Mouse (Mus musculus): ENCODE measurements around the gene Sarnp. TPM values are rescaled to one million over a fixed set of nuclear protein-coding genes. Genes with fewer than 3 reads are reported as not detected.

Sarnp gene
- polyA plus RNA-seq, 1 experiment, result 13.7 TPM

DNA sequence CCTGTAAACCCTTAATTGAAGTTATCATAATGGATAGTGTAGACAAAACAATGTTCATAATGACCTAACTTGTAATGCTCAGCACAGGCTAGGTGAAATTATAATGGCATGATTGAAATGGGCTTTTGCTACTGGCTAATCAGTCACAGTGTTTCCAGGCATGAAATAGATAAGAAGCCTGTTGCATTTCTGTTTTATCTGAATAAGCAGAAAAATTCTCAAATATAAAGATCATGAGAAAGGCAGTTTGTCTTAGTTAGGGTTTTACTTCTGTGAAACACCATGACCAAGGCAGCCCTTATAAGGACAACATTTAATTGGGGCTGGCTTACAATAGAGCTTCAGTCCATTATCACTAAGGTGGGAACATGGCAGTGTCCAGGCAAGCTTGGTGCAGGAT lies 23.5 kb downstream of the Sarnp start:
- peaks cover 8% of the 10 kb centered on the region for H3K36me3 ChIP-seq (ENCODE audit: control insufficient read depth, insufficient read depth, low read length)
- no peak for TF ChIP-seq POLR2A (IDR thresholded peaks at IDR 0.05; ENCODE audit: low read depth, low read length)
- no peak for TF ChIP-seq CTCF (conservative IDR thresholded peaks at IDR 0.05; ENCODE audit: insufficient read depth, insufficient read length, low read depth, low read length)
- DNase-seq, result no peak

DNA sequence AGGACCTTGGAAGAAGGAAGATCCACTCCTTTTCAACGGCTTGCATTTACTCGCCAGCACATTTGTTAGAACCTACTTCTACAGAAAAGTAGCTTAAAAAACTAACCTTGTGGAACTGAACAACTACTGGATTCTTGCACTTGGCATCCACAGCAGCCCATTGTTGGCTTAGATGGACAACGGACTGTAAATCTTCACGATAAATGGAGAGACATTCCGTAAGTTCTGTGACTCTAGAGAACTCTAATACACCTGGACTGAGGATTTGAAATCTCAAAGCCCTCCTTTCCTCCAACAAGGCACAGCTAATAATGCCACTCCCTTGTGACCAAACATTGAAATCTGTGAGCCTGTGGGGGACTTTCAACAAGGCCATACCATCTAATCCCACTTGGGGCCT lies 26.1 kb downstream of the Sarnp start:
- DNase-seq, result no peak
- Histone ChIP-seq H3K4me3 (ENCODE audit: insufficient read depth, low read depth, low read length) (no peak overlapping the region), H3K36me3 (ENCODE audit: control insufficient read depth, insufficient read depth, low read length) (peaks cover 6% of the 10 kb centered on the region), H3K27me3 (replicated peaks; ENCODE audit: control insufficient read depth, insufficient read depth, low read length) (no peaks in the 10 kb centered on the region), H3K4me1 (ENCODE audit: control insufficient read depth, insufficient read depth, low read length) (peaks cover 2% of the 10 kb centered on the region; the same call in 1 of the 2 replicates), H3K27ac (ENCODE audit: insufficient read depth, low read depth, low read length) (no peak overlapping the region)
- WGBS, result 90% methylated on average over 5 of the region's 5 CpGs
- TF ChIP-seq CTCF (conservative IDR thresholded peaks at IDR 0.05; ENCODE audit: insufficient read depth, insufficient read length, low read depth, low read length) (no peak), POLR2A (IDR thresholded peaks at IDR 0.05; ENCODE audit: low read depth, low read length) (no peak)

More for the DNA sequence above, 23.5 kb downstream of the Sarnp start:
- no peaks in the 10 kb centered on the region for H3K27me3 ChIP-seq (replicated peaks; ENCODE audit: control insufficient read depth, insufficient read depth, low read length)
- no peak overlapping the region for H3K27ac ChIP-seq (ENCODE audit: insufficient read depth, low read depth, low read length)
- H3K4me3 ChIP-seq (ENCODE audit: insufficient read depth, low read depth, low read length), result no peak overlapping the region
- no peaks in the 10 kb centered on the region for H3K4me1 ChIP-seq (ENCODE audit: control insufficient read depth, insufficient read depth, low read length)

DNA sequence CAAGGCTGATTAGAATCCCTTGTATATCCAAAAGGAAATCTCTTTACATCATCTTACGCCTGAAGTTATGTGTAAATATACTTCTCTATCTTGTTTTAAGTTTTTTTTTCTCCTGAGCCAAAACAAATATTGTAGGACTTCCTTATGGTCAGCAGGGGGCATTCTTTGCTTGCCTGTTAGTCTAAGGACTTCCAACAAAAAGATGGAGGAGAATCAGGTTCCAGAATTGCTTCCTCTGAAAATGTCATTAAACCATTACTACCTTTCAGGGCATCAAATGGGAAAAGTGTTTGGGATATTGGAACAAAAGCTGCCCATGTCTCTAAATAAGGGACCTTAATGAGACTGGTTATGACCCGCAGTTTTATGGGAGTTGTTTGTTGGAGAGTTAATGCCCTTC lies 28.4 kb downstream of the Sarnp start:
- WGBS, result 34% methylated on average over 2 of the region's 2 CpGs
- 0 out of 2 replicates have a peak, but pooled peaks have one; percentile 7 for TF ChIP-seq CTCF (conservative IDR thresholded peaks at IDR 0.05; ENCODE audit: insufficient read depth, insufficient read length, low read depth, low read length)
- no peak for TF ChIP-seq POLR2A (IDR thresholded peaks at IDR 0.05; ENCODE audit: low read depth, low read length)
- peak; percentile 52 for DNase-seq
- Histone ChIP-seq H3K4me1 (ENCODE audit: control insufficient read depth, insufficient read depth, low read length) (peaks cover 2% of the 10 kb centered on the region; the same call in 1 of the 2 replicates), H3K36me3 (ENCODE audit: control insufficient read depth, insufficient read depth, low read length) (peaks cover 5% of the 10 kb centered on the region; the same call in 1 of the 2 replicates), H3K4me3 (ENCODE audit: insufficient read depth, low read depth, low read length) (no peak overlapping the region), H3K27ac (ENCODE audit: insufficient read depth, low read depth, low read length) (no peak overlapping the region), H3K27me3 (replicated peaks; ENCODE audit: control insufficient read depth, insufficient read depth, low read length) (no peaks in the 10 kb centered on the region)

DNA sequence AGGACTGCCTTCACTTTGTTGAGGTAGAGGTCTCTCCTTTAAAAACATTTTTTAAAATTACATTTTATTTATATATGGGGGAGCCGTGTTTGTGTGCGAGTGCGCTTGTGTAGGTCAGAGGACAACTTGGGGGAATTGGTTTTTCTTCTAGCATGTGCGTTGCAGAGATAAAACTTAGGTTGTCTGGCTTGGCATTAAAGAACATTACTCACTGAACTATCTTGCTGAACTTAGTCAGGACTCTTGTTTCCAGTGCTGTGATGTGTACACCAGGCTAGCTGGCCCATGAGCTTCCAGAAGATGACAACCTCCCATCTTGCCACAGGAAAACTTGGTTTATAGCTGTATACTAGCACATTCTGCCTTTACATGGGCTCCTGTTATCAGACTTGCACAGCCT lies 29.5 kb downstream of the Sarnp start:
- WGBS, result 95% methylated on average over 4 of the region's 4 CpGs
- no peak overlapping the region for H3K4me3 ChIP-seq (ENCODE audit: insufficient read depth, low read depth, low read length)
- H3K27ac ChIP-seq (ENCODE audit: insufficient read depth, low read depth, low read length), result no peak overlapping the region
- peaks cover 5% of the 10 kb centered on the region; the same call in 1 of the 2 replicates for H3K36me3 ChIP-seq (ENCODE audit: control insufficient read depth, insufficient read depth, low read length)
- no peaks in the 10 kb centered on the region for H3K27me3 ChIP-seq (replicated peaks; ENCODE audit: control insufficient read depth, insufficient read depth, low read length)
- TF ChIP-seq CTCF (conservative IDR thresholded peaks at IDR 0.05; ENCODE audit: insufficient read depth, insufficient read length, low read depth, low read length) (no peak), POLR2A (IDR thresholded peaks at IDR 0.05; ENCODE audit: low read depth, low read length) (no peak)
- DNase-seq, result no peak
- peaks cover 2% of the 10 kb centered on the region; the same call in 1 of the 2 replicates for H3K4me1 ChIP-seq (ENCODE audit: control insufficient read depth, insufficient read depth, low read length)

DNA sequence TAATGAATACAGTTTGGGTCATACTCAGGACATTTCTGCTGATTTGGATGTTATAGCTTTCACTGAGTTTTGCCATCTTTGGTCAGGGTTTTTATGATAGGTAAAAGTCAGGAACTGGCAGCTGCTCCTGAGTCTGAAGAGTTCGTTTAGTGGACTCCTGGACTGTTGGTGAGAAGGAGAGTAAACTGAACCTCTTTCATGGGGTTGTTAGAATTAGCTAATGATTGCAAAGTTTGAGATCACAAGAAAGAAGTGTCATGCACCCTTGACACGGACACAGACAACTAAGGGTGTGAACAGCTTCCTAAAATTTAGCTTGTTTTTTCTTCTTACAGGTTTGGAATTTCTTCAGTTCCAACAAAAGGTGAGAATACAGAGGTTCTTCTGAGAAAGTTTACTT lies 31.3 kb downstream of the Sarnp start:
- Histone ChIP-seq H3K36me3 (ENCODE audit: control insufficient read depth, insufficient read depth, low read length) (peaks cover 2% of the 10 kb centered on the region; the same call in 1 of the 2 replicates), H3K4me1 (ENCODE audit: control insufficient read depth, insufficient read depth, low read length) (peaks cover 2% of the 10 kb centered on the region; the same call in 1 of the 2 replicates), H3K27ac (ENCODE audit: insufficient read depth, low read depth, low read length) (no peak overlapping the region), H3K27me3 (replicated peaks; ENCODE audit: control insufficient read depth, insufficient read depth, low read length) (no peaks in the 10 kb centered on the region), H3K4me3 (ENCODE audit: insufficient read depth, low read depth, low read length) (no peak overlapping the region)
- 28% methylated on average over 2 of the region's 2 CpGs for WGBS
- TF ChIP-seq POLR2A (IDR thresholded peaks at IDR 0.05; ENCODE audit: low read depth, low read length) (no peak), CTCF (conservative IDR thresholded peaks at IDR 0.05; ENCODE audit: insufficient read depth, insufficient read length, low read depth, low read length) (no peak)
- peak; percentile 69 for DNase-seq

DNA sequence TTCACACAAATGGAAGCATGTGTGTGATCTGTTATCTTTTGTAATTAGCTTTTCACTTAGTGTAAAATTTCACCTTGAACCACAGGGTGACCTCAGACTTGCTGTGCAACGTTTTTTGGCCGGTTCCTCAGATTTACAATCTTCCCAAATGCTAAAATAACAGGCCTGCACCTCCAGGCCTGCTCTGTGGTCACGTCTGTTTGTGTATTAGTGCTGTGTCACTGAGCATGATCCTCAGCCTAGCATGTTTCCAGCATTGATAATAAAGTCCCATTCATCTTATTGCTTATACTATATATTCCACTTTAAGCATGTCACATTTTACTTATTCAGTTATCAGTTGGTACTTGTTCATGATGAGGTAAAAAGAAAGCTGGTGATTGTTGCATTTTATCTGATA lies 33.2 kb downstream of the Sarnp start:
- Histone ChIP-seq H3K36me3 (ENCODE audit: control insufficient read depth, insufficient read depth, low read length) (peaks cover 5% of the 10 kb centered on the region; the same call in 1 of the 2 replicates), H3K27me3 (replicated peaks; ENCODE audit: control insufficient read depth, insufficient read depth, low read length) (no peaks in the 10 kb centered on the region), H3K4me1 (ENCODE audit: control insufficient read depth, insufficient read depth, low read length) (peaks cover 2% of the 10 kb centered on the region; the same call in 1 of the 2 replicates), H3K4me3 (ENCODE audit: insufficient read depth, low read depth, low read length) (no peak overlapping the region), H3K27ac (ENCODE audit: insufficient read depth, low read depth, low read length) (no peak overlapping the region)
- no peak for DNase-seq
- WGBS, result 44% methylated on average over 3 of the region's 3 CpGs
- TF ChIP-seq POLR2A (IDR thresholded peaks at IDR 0.05; ENCODE audit: low read depth, low read length) (no peak), CTCF (conservative IDR thresholded peaks at IDR 0.05; ENCODE audit: insufficient read depth, insufficient read length, low read depth, low read length) (no peak)

DNA sequence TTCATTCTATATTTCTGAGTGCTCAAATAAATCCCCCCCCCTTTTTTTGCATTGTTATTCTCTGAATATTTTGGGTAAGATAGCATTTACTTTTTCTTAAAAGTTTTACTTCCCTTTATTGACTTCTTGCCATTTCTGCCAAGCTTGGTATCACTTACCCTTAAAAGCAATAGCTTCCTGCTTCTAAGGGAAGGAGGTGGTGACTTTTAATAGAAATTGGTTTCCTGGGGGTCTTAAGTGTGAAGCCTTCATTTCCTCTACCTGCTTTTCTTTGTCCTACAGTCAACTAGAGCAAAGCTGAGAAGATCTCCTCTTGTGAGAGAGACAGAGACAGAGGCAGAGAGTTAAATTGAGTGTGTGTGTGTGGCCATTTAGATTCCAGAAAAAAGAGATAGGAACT lies 44.0 kb downstream of the Sarnp start:
- H3K4me1 ChIP-seq (ENCODE audit: control insufficient read depth, insufficient read depth, low read length), result no peaks in the 10 kb centered on the region
- no peak overlapping the region for H3K27ac ChIP-seq (ENCODE audit: insufficient read depth, low read depth, low read length)
- H3K27me3 ChIP-seq (replicated peaks; ENCODE audit: control insufficient read depth, insufficient read depth, low read length), result no peaks in the 10 kb centered on the region
- peaks cover 4% of the 10 kb centered on the region; the same call in 1 of the 2 replicates for H3K36me3 ChIP-seq (ENCODE audit: control insufficient read depth, insufficient read depth, low read length)
- DNase-seq, result no peak
- TF ChIP-seq POLR2A (IDR thresholded peaks at IDR 0.05; ENCODE audit: low read depth, low read length) (no peak), CTCF (conservative IDR thresholded peaks at IDR 0.05; ENCODE audit: insufficient read depth, insufficient read length, low read depth, low read length) (no peak)
- no peak overlapping the region for H3K4me3 ChIP-seq (ENCODE audit: insufficient read depth, low read depth, low read length)

Measured in kidney, adult 2 months (tissue).